Mouse (Mus musculus) liver, adult 2 months (tissue): ENCODE data around the gene Kcng4.

ENCODE experiments used
- CTCF ChIP-seq: fragments of 200-500 bp; IDR thresholded peaks from 2 replicates; pipeline ENCODE4 v1.5.1; 2011; ENCODE audit warnings: low read depth, low read length, control low read depth
- POLR2A ChIP-seq: fragments of 200-500 bp; IDR thresholded peaks from 2 replicates; pipeline ENCODE4 v1.6.1; 2011; ENCODE audit warnings: low read length, control low read depth; ENCODE audit not compliant: insufficient read depth; ENCODE audit errors: extremely low read depth

GRCm38 (mm10) chr8:119639798-119640197 lies 4.3 kb upstream of the Kcng4 start:
- TF ChIP-seq POLR2A: no peak
- no peak for TF ChIP-seq CTCF
